Mouse (Mus musculus) CH12.LX (cell line): ENCODE results near the gene Sall2. TPM values are rescaled to one million over a fixed set of nuclear protein-coding genes. Genes with fewer than 3 reads are reported as not detected.
A peak's percentile ranks its signal among the peaks of the same experiment; 100 is the strongest.

Experiments
- DNase-seq: peaks from one replicate; pipeline ENCODE4 v3.0.0-alpha.2; 2013; ENCODE audit errors: extremely low read depth
- H3K27ac ChIP-seq: 2 replicates; pipeline ENCODE4 v1.5.1; 2012; ENCODE audit warnings: low read depth, mild to moderate bottlenecking, control low read depth, moderate library complexity; ENCODE audit not compliant: insufficient read depth
- H3K27me3 ChIP-seq: replicated peaks from 2 replicates; pipeline ENCODE3; 2012; ENCODE audit warnings: inconsistent platforms
- H3K36me3 ChIP-seq, 2 experiments: replicated peaks in 1 of 2; 2 replicates each; pipeline versions ENCODE3 to v1.6.1; 2012; ENCODE audit warnings: inconsistent platforms in 1 of 2, low read length in 1 of 2, mild to moderate bottlenecking in 1 of 2, mixed read lengths in 1 of 2, moderate library complexity in 1 of 2; ENCODE audit not compliant: control insufficient read depth in 1 of 2, insufficient read depth in 1 of 2
- H3K4me1 ChIP-seq, 2 experiments: 2 replicates each; pipeline ENCODE4 v1.6.1; 2012; ENCODE audit warnings: inconsistent platforms in 1 of 2, moderate library complexity in 1 of 2; ENCODE audit not compliant: insufficient read depth in 2 of 2, control insufficient read depth in 1 of 2
- H3K4me2 ChIP-seq: 2 replicates; pipeline ENCODE4 v1.6.1; 2012; ENCODE audit warnings: low read depth, mild to moderate bottlenecking, control low read depth; ENCODE audit not compliant: poor library complexity, insufficient read depth, severe bottlenecking
- H3K4me3 ChIP-seq, 3 experiments: fragments of 150-350 bp in 1 of 3; sonication (generic) in 1 of 3; replicated peaks in 1 of 3; 2 replicates each; pipeline versions ENCODE3 to v1.5.1; 2011 to 2012; ENCODE audit warnings: low read depth in 2 of 3, low read length in 2 of 3, mild to moderate bottlenecking in 2 of 3, moderate library complexity in 2 of 3, control low read depth in 1 of 3, improper control_type of control experiment in 1 of 3, inconsistent platforms in 1 of 3, mixed read lengths in 1 of 3; ENCODE audit not compliant: poor library complexity in 1 of 3
- H3K79me2 ChIP-seq: replicated peaks from 2 replicates; pipeline ENCODE4 v1.6.1; 2012; ENCODE audit warnings: mild to moderate bottlenecking, moderate library complexity; ENCODE audit not compliant: control insufficient read depth, poor library complexity, insufficient read depth, severe bottlenecking; ENCODE audit errors: extremely low read depth
- H3K9ac ChIP-seq: 2 replicates; pipeline ENCODE4 v1.6.1; 2012; ENCODE audit warnings: low read depth, mild to moderate bottlenecking, control low read depth, moderate library complexity; ENCODE audit not compliant: insufficient read depth
- H3K9me3 ChIP-seq: replicated peaks from 2 replicates; pipeline ENCODE3; 2012; ENCODE audit warnings: low read length, inconsistent platforms, mixed read lengths
- BHLHE40 ChIP-seq: IDR thresholded peaks from 2 replicates; pipeline ENCODE4 v1.6.1; 2011; ENCODE audit warnings: mild to moderate bottlenecking, low read depth, low read length, improper control_type of control experiment
- CTCF ChIP-seq, 2 experiments: IDR thresholded peaks in 1 of 2; conservative IDR thresholded peaks in 1 of 2; 2 replicates each; pipeline ENCODE4 v1.5.1; 2011 to 2012; ENCODE audit warnings: low read depth in 2 of 2, low read length in 2 of 2, improper control_type of control experiment in 1 of 2, inconsistent platforms in 1 of 2, mild to moderate bottlenecking in 1 of 2, moderate library complexity in 1 of 2
- E2F4 ChIP-seq: IDR thresholded peaks from 2 replicates; pipeline ENCODE4 v1.6.1; 2011; ENCODE audit warnings: low read depth, low read length, improper control_type of control experiment; ENCODE audit not compliant: insufficient replicate concordance
- EP300 ChIP-seq: IDR thresholded peaks from 2 replicates; pipeline ENCODE4 v1.6.1; 2011; ENCODE audit warnings: low read length, improper control_type of control experiment
- ETS1 ChIP-seq: conservative IDR thresholded peaks from 2 replicates; pipeline ENCODE4 v1.6.1; 2012; ENCODE audit warnings: low read depth, mild to moderate bottlenecking, inconsistent platforms, low read length, improper control_type of control experiment, moderate library complexity
- GABPA ChIP-seq: IDR thresholded peaks from 2 replicates; pipeline ENCODE4 v1.6.1; 2012; ENCODE audit warnings: low read depth, low read length, improper control_type of control experiment, inconsistent platforms; ENCODE audit not compliant: insufficient replicate concordance
- HCFC1 ChIP-seq: IDR thresholded peaks from 2 replicates; pipeline ENCODE4 v1.6.1; 2012; ENCODE audit warnings: low read depth, mild to moderate bottlenecking, inconsistent platforms, low read length, improper control_type of control experiment
- IRF4 ChIP-seq: IDR thresholded peaks from 2 replicates; pipeline ENCODE4 v1.6.1; 2014; ENCODE audit warnings: low read depth, mild to moderate bottlenecking, inconsistent platforms, low read length, improper control_type of control experiment
- JUN ChIP-seq: IDR thresholded peaks from 2 replicates; pipeline ENCODE4 v1.6.1; 2011; ENCODE audit warnings: low read depth, mild to moderate bottlenecking, low read length, improper control_type of control experiment, moderate library complexity; ENCODE audit not compliant: insufficient read depth
- MAX ChIP-seq: IDR thresholded peaks from 2 replicates; pipeline ENCODE4 v1.6.1; 2011; ENCODE audit warnings: low read length, improper control_type of control experiment
- MAZ ChIP-seq: IDR thresholded peaks from 2 replicates; pipeline ENCODE4 v1.6.1; 2012; ENCODE audit warnings: low read depth, mild to moderate bottlenecking, inconsistent platforms, low read length, improper control_type of control experiment, moderate library complexity
- MXI1 ChIP-seq: IDR thresholded peaks from 2 replicates; pipeline ENCODE4 v1.6.1; 2011; ENCODE audit warnings: mild to moderate bottlenecking, low read depth, low read length, improper control_type of control experiment
- NELFE ChIP-seq: IDR thresholded peaks from 2 replicates; pipeline ENCODE4 v1.6.1; 2011; ENCODE audit warnings: low read depth, low read length, improper control_type of control experiment
- NRF1 ChIP-seq: IDR thresholded peaks from 2 replicates; pipeline ENCODE4 v1.6.1; 2014; ENCODE audit warnings: low read depth, mild to moderate bottlenecking, inconsistent platforms, low read length, improper control_type of control experiment, moderate library complexity
- POLR2A ChIP-seq: IDR thresholded peaks from 2 replicates; pipeline ENCODE4 v1.6.1; 2011; ENCODE audit warnings: low read depth, mild to moderate bottlenecking, improper control_type of control experiment, low read length
- RCOR1 ChIP-seq: conservative IDR thresholded peaks from 2 replicates; pipeline ENCODE4 v1.6.1; 2012; ENCODE audit warnings: low read depth, mild to moderate bottlenecking, inconsistent platforms, low read length, improper control_type of control experiment
- SMC3 ChIP-seq: IDR thresholded peaks from 2 replicates; pipeline ENCODE4 v1.6.1; 2011; ENCODE audit warnings: low read depth, low read length, improper control_type of control experiment
- UBTF ChIP-seq: IDR thresholded peaks from 2 replicates; pipeline ENCODE4 v1.6.1; 2012; ENCODE audit warnings: low read depth, mild to moderate bottlenecking, inconsistent platforms, low read length, improper control_type of control experiment, moderate library complexity
- ZC3H11A ChIP-seq: IDR thresholded peaks from 2 replicates; pipeline ENCODE4 v1.6.1; 2012; ENCODE audit warnings: low read depth, mild to moderate bottlenecking, inconsistent platforms, low read length, improper control_type of control experiment
- ZKSCAN1 ChIP-seq: IDR thresholded peaks from 2 replicates; pipeline ENCODE4 v1.6.1; 2012; ENCODE audit warnings: low read depth, inconsistent platforms, low read length, improper control_type of control experiment, borderline replicate concordance
- dilution Hi-C: fragments of 300-500 bp; cut with MboI; formaldehyde crosslinking; loops from 2 replicates; pipeline ENCODE4 v1.14.3; 2020; ENCODE audit warnings: low sequenced_read_pairs; ENCODE audit not compliant: extremely low pct_unique_long_range_greater_than_20kb, extremely low pct_ligation_motif_present
- in situ Hi-C: fragments of 300-500 bp; cut with MboI; formaldehyde crosslinking; loops from 3 replicates; pipeline ENCODE4 v1.14.3; 2019; ENCODE audit warnings: low sequenced_read_pairs, low pct_ligation_motif_present, low pct_unique_long_range_greater_than_20kb, mixed read lengths
- polyA plus RNA-seq: library from polyadenylated mRNA; unstranded; fragments of >175 nt; gene quantifications from 2 replicates; pipeline ENCODE4 v1.2.1, GENCODE M21; 2012; ENCODE audit warnings: low read depth; ENCODE audit not compliant: insufficient read length
- total RNA-seq, 2 experiments: library from RNA; depleted of rRNA; stranded (reverse); fragments of 300-350 nt in 1 of 2; fragments of >200 nt in 1 of 2; gene quantifications; 2 replicates each; pipeline ENCODE4 v1.2.3; 2012 to 2014

Sall2 gene
- 1.3 and 1.5 TPM in 2 replicates for total RNA-seq (2012; rRNA removed)
- 0.16 and 0.19 TPM in 2 replicates for total RNA-seq (2014; rRNA removed)
- polyA plus RNA-seq: 0.40 and 0.60 TPM in 2 replicates

DNA sequence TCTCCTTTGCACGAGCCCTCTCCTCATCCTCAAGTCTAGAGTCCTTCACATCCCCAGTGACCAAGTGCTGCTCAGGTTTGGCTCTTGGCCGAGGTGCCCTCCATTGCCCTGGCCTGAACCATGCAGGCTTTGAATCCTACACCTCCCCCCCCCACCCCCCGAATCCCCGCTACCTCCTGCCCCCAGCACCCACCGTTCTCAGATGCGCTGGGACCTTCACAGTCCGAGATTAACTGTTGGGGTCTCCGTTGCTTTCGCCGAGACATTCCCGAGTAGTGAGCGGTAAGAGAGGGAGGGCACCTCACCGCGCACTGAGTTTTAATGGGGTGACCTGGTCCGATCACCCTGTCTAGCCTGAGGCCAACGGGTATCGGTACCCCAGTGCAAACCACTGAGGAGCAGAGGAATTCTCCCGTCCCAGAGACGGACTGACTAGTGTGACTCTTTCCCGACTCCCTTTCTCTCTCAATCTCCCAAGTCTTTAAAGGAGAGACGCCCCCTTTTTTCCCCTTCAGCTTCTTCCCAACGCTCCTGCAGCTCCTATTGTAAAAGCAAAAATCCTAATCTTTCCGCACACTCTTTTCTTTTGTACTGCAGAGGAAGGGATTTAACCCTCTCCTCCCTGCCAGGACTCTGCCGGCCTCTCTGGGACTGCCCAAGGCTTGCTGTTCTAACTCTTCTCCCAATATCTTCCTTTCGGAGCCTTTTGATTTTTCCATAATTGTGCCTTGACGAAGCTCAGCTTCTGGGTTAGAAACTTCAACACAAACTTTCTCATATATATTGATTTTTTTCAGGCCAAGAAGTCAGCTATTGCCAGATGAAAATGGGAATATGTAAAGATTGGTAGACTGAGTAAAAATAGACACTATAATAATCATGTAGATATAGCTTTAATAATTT lies at the start of gene Sall2:
Gene Sall2, minus strand, starts transcription at position 853 of the 903 bp plus-strand sequence.
- no peaks in the 10 kb centered on the region for H3K9me3 ChIP-seq
- in situ Hi-C loops: loop anchor here (25.0 kb wide), 1 partner anchor 416 kb away; the partner anchor contains the start of genes Ndrg2, Rnase13 and Tppp2
- H3K4me1 ChIP-seq: peaks cover 10 to 11% of the 10 kb centered on the region in 2 experiments
- no peaks in the 10 kb centered on the region for H3K36me3 ChIP-seq
- no peaks in the 10 kb centered on the region for H3K79me2 ChIP-seq
- DNase-seq: no peak
- dilution Hi-C loops: no loop called here
- H3K4me2 ChIP-seq: peak within 1 kb of the TSS; percentile 86
- peaks cover 8% of the 10 kb centered on the region for H3K27me3 ChIP-seq
- no peak within 1 kb of the TSS for H3K4me3 ChIP-seq
- no peak within 1 kb of the TSS for H3K27ac ChIP-seq
- H3K9ac ChIP-seq: 0 out of 2 replicates have a peak within 1 kb of the TSS, but pooled peaks have one; percentile 14
- no peak for TF ChIP-seq MAZ

DNA sequence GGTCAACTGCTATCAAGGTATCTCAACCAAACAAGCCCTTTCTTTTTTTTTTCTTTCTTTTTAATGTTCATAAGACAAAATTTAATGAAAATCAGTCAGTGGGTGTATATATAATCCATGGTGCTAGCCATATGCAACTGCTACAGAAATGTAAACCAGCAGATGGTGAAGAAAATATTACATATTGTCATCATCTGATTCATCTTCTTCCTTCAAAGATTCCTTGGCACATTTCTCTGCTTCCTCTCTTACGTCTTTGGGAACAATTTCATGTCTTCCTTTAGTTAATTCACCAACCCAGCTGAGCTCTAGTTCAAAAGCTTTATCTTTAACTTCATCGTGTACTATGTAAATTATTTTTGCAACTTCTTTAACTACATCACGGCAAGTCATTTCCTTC lies 40.2 kb upstream of the Sall2 start:
- Histone ChIP-seq H3K9me3 (no peaks in the 10 kb centered on the region), H3K4me3 (no peak overlapping the region), H3K4me2 (no peak overlapping the region), H3K4me1 (no peaks in the 10 kb centered on the region), H3K36me3 (no peaks in the 10 kb centered on the region), H3K27ac (no peak overlapping the region), H3K79me2 (no peaks in the 10 kb centered on the region), H3K9ac (no peak overlapping the region), H3K27me3 (no peaks in the 10 kb centered on the region)
- dilution Hi-C loops: no loop called here
- no peak for DNase-seq
- in situ Hi-C loops: no loop called here
- TF ChIP-seq NRF1 (no peak), UBTF (no peak), HCFC1 (no peak), CTCF (conservative IDR thresholded peaks at IDR 0.05 in 1 of 2, IDR thresholded peaks at IDR 0.05 in 1 of 2; ENCODE audit: low read depth in 2 of 2, low read length in 2 of 2) (no peak), NELFE (no peak), IRF4 (no peak), MAX (no peak), SMC3 (no peak), ZC3H11A (no peak), JUN (no peak), BHLHE40 (no peak), E2F4 (no peak), ETS1 (no peak), EP300 (no peak), MXI1 (no peak), GABPA (no peak), POLR2A (no peak), ZKSCAN1 (no peak), RCOR1 (no peak)
